Comparison of ENCODE assay signal across 7 mouse cellular contexts in genomic region chr10:75059396-75059795, GRCm38 (mm10). TPM values are rescaled to one million over a fixed set of nuclear protein-coding genes. Genes with fewer than 3 reads are reported as not detected.
A peak's percentile ranks its signal among the peaks of the same experiment; 100 is the strongest.
DNase-seq lines count a peak whose midpoint lies in the region; ATAC-seq lines count a peak whose summit lies in the region.

No protein-coding gene starts in this region.

- no peaks in the 10 kb centered on the region for H3K9me3 ChIP-seq in intestine, embryonic 16.5 days (ENCODE audit: control insufficient read depth, low read length)
- H3K9me3 ChIP-seq in midbrain, embryonic 10.5 days (replicated peaks): no peaks in the 10 kb centered on the region

- peak overlapping the region; percentile 89 for H3K4me3 ChIP-seq in intestine, embryonic 16.5 days (ENCODE audit: low read length)
- peak overlapping the region; percentile 88 for H3K4me3 ChIP-seq in midbrain, embryonic 10.5 days

- no peak overlapping the region for H3K27ac ChIP-seq in intestine, embryonic 16.5 days (ENCODE audit: low read length)
- H3K27ac ChIP-seq in midbrain, embryonic 10.5 days (replicated peaks): peak overlapping the region; percentile 61; the same call in 1 of the 2 replicates

- peak; percentile 63 to 67 for DNase-seq in adrenal gland, adult 18-20 months (ENCODE audit: low spot score in 2 of 2)
- DNase-seq in embryo, embryonic 10 days (ENCODE audit: low spot score): peak; percentile 84
- DNase-seq in left cerebral cortex, postnatal 4 days: peak; percentile 71
- DNase-seq in midbrain, embryonic 10.5 days (ENCODE audit: low spot score): peak; percentile 65
- peak; percentile 25 for DNase-seq in spleen, adult 12 weeks (ENCODE audit: low spot score)

- intact Hi-C loops in left cerebral cortex, postnatal 4 days (cut with DNase I): loop anchor here (1.0 kb wide), 1 partner anchor 92 kb away; no protein-coding TSS in a partner anchor

- no peaks in the 10 kb centered on the region for H3K36me3 ChIP-seq in intestine, embryonic 16.5 days (ENCODE audit: control insufficient read depth, insufficient read depth, low read length)
- H3K36me3 ChIP-seq in midbrain, embryonic 10.5 days: peaks cover 3% of the 10 kb centered on the region; the same call in 1 of the 2 replicates

- H3K4me2 ChIP-seq in intestine, embryonic 16.5 days (ENCODE audit: low read depth, low read length): peak overlapping the region; percentile 90

- no peak overlapping the region for H3K9ac ChIP-seq in intestine, embryonic 16.5 days (ENCODE audit: low read depth, low read length)

- peak; percentile 38 for ATAC-seq in granulocyte monocyte progenitor cell, adult 5-6 weeks (replicated peaks; ENCODE audit: poor library complexity, severe bottlenecking)
- ATAC-seq in intestine, embryonic 16.5 days: peak; percentile 36; the same call in 1 of the 2 replicates

- no peaks in the 10 kb centered on the region for H3K27me3 ChIP-seq in intestine, embryonic 16.5 days (replicated peaks; ENCODE audit: control insufficient read depth, insufficient read depth, low read length)
- H3K27me3 ChIP-seq in midbrain, embryonic 10.5 days (ENCODE audit: low read depth, poor library complexity, severe bottlenecking): peaks cover 38% of the 10 kb centered on the region

- WGBS in intestine, embryonic 16.5 days: 2% methylated on average over 11 of the region's 11 CpGs
- under 1% methylated on average over 11 of the region's 11 CpGs for WGBS in midbrain, embryonic 10.5 days

- peaks cover 33% of the 10 kb centered on the region for H3K4me1 ChIP-seq in intestine, embryonic 16.5 days (ENCODE audit: control insufficient read depth, insufficient read depth, low read length)
- peaks cover 87% of the 10 kb centered on the region for H3K4me1 ChIP-seq in midbrain, embryonic 10.5 days

RNA-seq across cellular contexts. Expression of gene Bcr, which starts 1.0 kb away (rescaled TPM):
- total RNA-seq in adrenal gland, adult 18-20 months (2021): 10 to 100 TPM; 35.0 to 41.0 TPM
- total RNA-seq in granulocyte monocyte progenitor cell, adult 5-6 weeks (2014; fragmentation: Nextera tagmentation): 28.1 and 32.0 TPM in 2 replicates
- total RNA-seq in granulocyte monocyte progenitor cell, adult 5-6 weeks (2017): 17.7 and 24.5 TPM in 2 replicates
- polyA plus RNA-seq in intestine, embryonic 16.5 days (2015; fragmentation: Nextera tagmentation; extraction: Ambion mirVana): 18.5 and 20.1 TPM in 2 replicates
- 10 to 100 TPM; 91.0 to 94.5 TPM for total RNA-seq in left cerebral cortex, postnatal 4 days (2021)
- 5.1 and 6.9 TPM in 2 replicates for polyA plus RNA-seq in midbrain, embryonic 10.5 days (2016; fragmentation: Nextera tagmentation; extraction: Ambion mirVana)

RNA-seq across cellular contexts. Expression of gene Rab36, which starts 22.5 kb away (rescaled TPM):
- total RNA-seq in adrenal gland, adult 18-20 months (2021): 10 to 100 TPM; 12.6 to 12.9 TPM
- 1.6 and 2.1 TPM in 2 replicates for total RNA-seq in granulocyte monocyte progenitor cell, adult 5-6 weeks (2014; fragmentation: Nextera tagmentation)
- total RNA-seq in granulocyte monocyte progenitor cell, adult 5-6 weeks (2017): 0.99 TPM in 1 of 2 replicates, not detected in the other
- polyA plus RNA-seq in intestine, embryonic 16.5 days (2015; fragmentation: Nextera tagmentation; extraction: Ambion mirVana): 5.2 and 5.5 TPM in 2 replicates
- total RNA-seq in left cerebral cortex, postnatal 4 days (2021): 10 to 100 TPM; 35.5 to 36.1 TPM
- 9.9 and 10.4 TPM in 2 replicates for polyA plus RNA-seq in midbrain, embryonic 10.5 days (2016; fragmentation: Nextera tagmentation; extraction: Ambion mirVana)

RNA-seq across cellular contexts. Expression of gene Rsph14, which starts 27.0 kb away (rescaled TPM):
- 1 to 10 TPM in 1 of 2 experiments, not detected in 1; 1.4 TPM for total RNA-seq in adrenal gland, adult 18-20 months (2021)
- total RNA-seq in granulocyte monocyte progenitor cell, adult 5-6 weeks (2014; fragmentation: Nextera tagmentation): not detected in 2 replicates
- total RNA-seq in granulocyte monocyte progenitor cell, adult 5-6 weeks (2017): not detected in 2 replicates
- not detected in 2 replicates for polyA plus RNA-seq in intestine, embryonic 16.5 days (2015; fragmentation: Nextera tagmentation; extraction: Ambion mirVana)
- total RNA-seq in left cerebral cortex, postnatal 4 days (2021): under 1 TPM; 0.70 to 0.81 TPM
- polyA plus RNA-seq in midbrain, embryonic 10.5 days (2016; fragmentation: Nextera tagmentation; extraction: Ambion mirVana): not detected in 2 replicates

Comparison
In these comparisons a context has a peak if more than half of its experiments do, and no peak if none do; other contexts are left out.
1. DNase-seq: peak in every context shown above with its lines; median percentile 84 in embryo, embryonic 10 days; 71 in left cerebral cortex, postnatal 4 days; 65 in adrenal gland, adult 18-20 months; 65 in midbrain, embryonic 10.5 days; 25 in spleen, adult 12 weeks.
2. RNA of gene Rab36, which starts 22.5 kb away (total RNA-seq): 35.5 to 36.1 TPM in left cerebral cortex, postnatal 4 days and 12.6 to 12.9 TPM in adrenal gland, adult 18-20 months; 0.99 to 2.1 TPM in granulocyte monocyte progenitor cell, adult 5-6 weeks; every median in the first group is over 4 times any median in the second.